Mouse (Mus musculus) heart, postnatal 36 days (tissue): ENCODE measurements around the gene Tyrobp. TPM values are rescaled to one million over a fixed set of nuclear protein-coding genes. Genes with fewer than 3 reads are reported as not detected.

ENCODE experiments used
- DNase-seq, 2 experiments: peaks; one replicate each; pipeline ENCODE4 v3.0.0; 2021 to 2022
- intact Hi-C: fragments of 180-260 bp; cut with DNase I; formaldehyde crosslinking; loops from one replicate; pipeline ENCODE4 v1.15.1; 2025
- total RNA-seq, 2 experiments: library from RNA; stranded (reverse); gene quantifications; 2 replicates each; pipeline ENCODE4 v1.2.3; 2021

Gene Tyrobp
- 10 to 100 TPM; 22.1 to 22.4 TPM for total RNA-seq

DNA sequence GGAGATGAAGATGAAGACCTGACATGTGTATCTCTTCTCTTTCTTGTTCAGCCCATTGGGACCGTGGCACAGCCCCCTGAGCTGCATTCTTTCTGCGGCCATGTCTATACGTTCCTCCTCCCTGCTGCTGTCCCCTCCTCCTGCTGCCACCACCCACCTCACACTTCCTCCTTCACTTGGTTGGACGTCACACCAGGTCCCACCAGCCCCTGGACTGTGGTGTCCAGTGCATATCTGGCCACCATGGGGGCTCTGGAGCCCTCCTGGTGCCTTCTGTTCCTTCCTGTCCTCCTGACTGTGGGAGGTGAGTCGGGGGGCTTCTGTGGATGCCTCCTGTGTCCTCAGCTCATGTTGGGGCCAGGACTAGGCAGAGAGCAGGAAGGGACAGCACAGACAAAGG, at the start of gene Tyrobp:
TSS of gene Tyrobp (plus strand) at position 165 of the 400 bp plus-strand sequence.
- intact Hi-C loops: no loop called here
- peak; percentile 24 to 42 for DNase-seq

DNA sequence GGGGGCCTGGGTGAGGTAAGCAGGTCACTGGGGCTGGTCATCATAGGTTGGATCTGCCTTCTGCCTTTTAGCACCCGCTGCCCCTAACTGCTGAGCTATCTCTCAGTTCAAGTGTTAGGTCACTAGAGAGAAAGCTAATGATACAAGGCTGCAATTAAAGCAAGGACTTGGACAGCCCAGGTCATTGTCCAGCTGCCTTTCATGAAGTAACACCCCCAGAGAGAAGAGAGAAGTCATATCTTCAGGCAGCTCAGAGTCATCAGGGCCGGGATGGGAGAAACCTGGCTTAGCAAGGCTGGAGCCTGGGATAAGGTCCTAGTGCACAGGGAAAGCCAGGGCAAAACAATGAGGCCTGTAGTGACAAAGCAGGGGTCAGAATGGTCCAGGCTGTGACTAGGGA, 46.1 kb upstream of the Tyrobp start:
- intact Hi-C loops: no loop called here
- DNase-seq: no peak

DNA sequence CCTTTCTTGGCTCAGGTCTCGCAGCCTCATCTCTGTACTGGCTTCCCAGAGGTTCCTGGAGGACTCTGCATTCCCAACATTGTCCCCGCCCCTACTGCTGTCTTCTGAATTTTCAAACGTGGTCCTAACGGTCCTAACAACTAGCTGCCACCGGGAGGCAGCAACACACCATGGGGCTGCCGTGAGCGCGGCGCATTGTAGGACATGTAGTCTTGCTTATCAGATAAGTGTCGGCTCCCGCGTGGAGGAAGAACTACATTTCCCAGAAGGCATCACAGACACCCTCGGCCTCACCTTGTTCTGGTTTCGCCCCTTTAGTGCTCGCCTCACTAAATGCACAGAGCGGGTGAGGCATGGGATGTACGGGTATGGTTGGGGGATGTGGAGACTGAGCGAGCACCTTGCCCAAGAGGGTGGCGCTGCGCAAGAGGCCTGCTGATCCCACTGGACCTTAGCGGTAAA, 40.0 kb upstream of the Tyrobp start:
- intact Hi-C loops: loop anchor here (1.0 to 2.0 kb wide), 3 partner anchors 59 to 119 kb away; partner anchors contain the start of gene Prodh2
- DNase-seq: peak; percentile 83 to 84

- intact Hi-C loops: no loop called here
- DNase-seq: no peak
Observed at GRCm38 (mm10) chr7:30380061-30380460, 33.5 kb upstream of the Tyrobp start.

DNA sequence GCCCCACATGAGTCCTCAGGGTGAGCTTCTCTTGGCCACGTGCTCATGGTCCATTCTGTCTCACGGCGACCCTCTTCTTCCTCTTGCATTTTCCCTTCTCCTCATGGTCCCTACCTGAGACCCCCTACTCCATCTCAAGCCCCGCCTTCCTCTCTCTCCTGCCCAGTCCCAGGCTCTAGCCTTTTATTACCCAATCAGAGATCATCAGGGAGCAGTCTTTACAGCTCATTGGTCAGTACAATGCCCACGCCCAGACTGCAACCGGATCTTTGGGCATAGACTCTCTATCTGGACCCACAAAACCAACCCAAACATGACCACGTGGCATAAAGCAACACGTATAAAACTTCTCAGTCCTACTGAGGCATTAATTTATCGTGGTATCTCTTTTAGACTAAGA, 29.5 kb upstream of the Tyrobp start:
- no peak for DNase-seq
- intact Hi-C loops: no loop called here

DNA sequence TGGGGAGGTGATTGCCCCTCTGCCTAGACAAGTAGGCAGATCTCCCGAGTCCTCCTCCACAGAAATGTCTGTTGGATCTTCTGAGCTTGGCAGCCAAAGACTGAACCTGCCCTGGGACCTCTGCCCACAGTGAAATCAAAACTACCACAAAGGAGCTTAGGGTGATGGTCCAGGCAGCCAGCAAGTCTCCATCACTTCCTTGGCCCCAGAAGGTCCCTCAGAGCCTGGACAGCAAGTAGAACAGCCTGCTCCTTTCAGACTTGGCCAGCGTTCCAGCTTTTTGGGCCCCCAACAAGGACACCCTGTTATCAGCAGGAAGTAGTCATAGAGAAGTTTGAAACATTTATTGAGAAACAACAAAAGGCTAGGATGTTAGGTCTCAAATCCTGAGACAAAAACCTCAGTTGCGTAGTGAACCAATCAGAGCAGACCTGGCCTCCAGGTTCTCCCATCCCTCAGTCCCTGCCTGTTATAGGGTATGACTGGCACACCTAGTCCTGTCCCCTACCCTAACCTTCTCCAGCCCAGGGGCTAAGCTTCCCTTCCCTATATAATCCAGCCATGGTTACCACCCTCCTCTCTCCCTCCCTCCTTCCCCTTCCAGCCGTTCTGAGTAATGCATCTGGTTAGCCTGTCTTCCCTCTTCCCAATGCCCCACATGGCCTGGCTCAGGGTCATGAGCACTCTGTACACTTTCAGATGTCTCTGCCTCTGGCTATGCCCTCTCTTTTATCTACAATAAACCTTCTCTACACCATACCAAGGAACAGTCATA, 20.6 kb upstream of the Tyrobp start:
- intact Hi-C loops: no loop called here
- no peak for DNase-seq

- intact Hi-C loops: no loop called here
Observed at GRCm38 (mm10) chr7:30393631-30394030, 19.9 kb upstream of the Tyrobp start.

DNA sequence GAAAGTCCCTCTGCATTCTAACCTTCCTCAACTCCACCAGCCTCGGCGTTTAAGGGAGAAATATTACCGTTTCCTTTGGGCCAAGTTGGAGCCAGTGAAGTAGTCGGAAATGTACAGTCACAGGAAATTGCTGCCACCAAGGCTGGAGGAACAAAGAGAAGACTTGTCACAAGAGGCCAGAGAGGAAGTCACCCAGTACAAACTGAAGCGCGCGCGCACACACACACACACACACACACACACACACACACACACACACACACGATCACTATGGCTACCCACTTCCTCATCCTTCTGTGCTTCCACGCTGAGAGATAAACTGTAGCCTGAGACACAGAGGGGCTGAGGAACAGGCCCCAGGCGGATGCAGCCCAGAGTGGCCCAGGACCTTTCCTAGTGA, 19.2 kb upstream of the Tyrobp start:
- intact Hi-C loops: no loop called here
- peak in 1 of 2 experiments; percentile 38 for DNase-seq

More at GRCm38 (mm10) chr7:30393631-30394030, 19.9 kb upstream of the Tyrobp start:
- DNase-seq: no peak

DNA sequence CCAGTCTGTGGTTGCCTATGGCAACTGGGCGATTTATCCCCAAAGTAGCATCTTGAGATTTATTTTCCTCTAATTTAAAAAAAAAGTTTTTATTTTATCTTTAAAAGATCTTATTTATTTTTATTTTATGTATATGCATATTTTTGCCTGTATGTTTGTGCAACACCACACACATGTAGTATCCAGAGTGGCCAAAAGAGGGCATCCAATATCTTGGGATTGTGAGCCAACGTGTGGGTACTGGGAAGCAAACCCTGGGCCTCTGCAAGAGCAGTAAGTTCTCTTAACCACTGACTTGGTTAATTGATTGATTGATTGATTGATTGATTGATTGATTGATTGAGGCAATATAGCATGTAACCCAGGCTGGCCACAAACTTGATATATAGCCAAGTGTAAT, 18.7 kb upstream of the Tyrobp start:
- no peak for DNase-seq
- intact Hi-C loops: no loop called here

DNA sequence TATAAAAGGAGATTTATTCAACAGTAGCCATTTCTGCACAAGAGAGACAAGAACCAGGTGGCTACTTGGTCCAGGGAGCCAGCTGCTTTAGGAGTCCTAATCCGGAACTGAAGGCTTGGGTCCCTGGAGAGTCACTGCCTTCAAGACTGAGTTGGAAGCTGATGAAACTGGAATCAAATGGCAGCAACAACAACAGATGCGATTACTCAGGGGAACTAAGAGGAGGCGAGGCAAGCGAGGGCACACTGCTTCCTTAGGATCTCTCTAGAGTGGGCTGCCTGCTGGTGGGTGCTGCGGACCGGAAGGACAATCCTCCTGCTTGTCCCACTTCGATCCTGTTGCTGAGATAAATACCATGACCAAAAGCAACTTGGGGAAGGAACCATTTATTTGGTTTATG, 13.9 kb upstream of the Tyrobp start:
- intact Hi-C loops: no loop called here
- DNase-seq: no peak

- DNase-seq: no peak
- intact Hi-C loops: no loop called here
Observed at GRCm38 (mm10) chr7:30402343-30402742, 11.2 kb upstream of the Tyrobp start.

DNA sequence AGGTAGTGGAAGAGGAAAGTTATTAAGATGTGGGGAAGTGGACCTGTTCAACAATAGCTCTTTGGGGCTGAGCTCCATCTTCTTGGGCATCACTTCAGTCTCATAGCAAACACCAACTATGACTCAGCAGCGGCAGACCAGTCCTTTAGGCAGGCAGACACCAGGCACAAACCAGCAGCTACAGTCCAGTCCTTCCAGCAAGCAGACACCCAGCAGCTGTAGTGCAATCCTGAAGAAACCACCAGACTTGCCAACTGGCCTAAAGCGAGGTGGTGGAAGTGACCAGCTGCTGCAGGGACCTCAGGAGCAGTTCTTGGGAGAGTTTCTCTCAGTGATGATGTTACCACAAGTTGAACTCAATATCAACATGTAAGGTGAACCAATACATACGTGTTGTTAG, 4.9 kb upstream of the Tyrobp start:
- no peak for DNase-seq
- intact Hi-C loops: no loop called here

- intact Hi-C loops: no loop called here
- DNase-seq: no peak
Observed at GRCm38 (mm10) chr7:30409789-30410188, 3.8 kb upstream of the Tyrobp start.

DNA sequence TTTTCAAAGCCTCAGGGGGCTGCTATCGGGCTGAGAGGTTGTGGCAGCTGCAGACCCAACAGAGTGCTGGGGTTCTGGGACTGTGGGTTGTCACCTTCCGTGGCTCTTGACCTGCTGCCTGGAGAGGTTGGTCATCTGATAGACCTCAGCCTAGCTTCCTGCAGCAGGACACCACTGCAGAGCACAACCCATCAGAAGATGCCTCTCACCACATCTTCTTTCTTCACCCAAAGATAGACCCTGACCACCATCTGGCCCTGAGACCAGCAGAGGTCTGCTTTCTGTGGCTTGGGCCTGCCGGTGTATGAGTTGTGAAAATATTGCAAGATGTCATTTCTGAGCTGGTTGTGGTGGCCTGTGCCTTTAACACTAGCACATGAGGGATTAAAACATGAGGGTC, 2.5 kb upstream of the Tyrobp start:
- intact Hi-C loops: no loop called here
- DNase-seq: no peak

- DNase-seq: peak in 1 of 2 experiments; percentile 29
- intact Hi-C loops: no loop called here
Observed at GRCm38 (mm10) chr7:30412735-30413147, 819 bp upstream of the Tyrobp start.

- intact Hi-C loops: no loop called here
- DNase-seq: no peak
Observed at GRCm38 (mm10) chr7:30417856-30418255, 4.3 kb downstream of the Tyrobp start.

- DNase-seq: peak in 1 of 2 experiments; percentile 39
- intact Hi-C loops: no loop called here
Observed at GRCm38 (mm10) chr7:30419561-30420499, 6.3 kb downstream of the Tyrobp start, which contains the start of gene Hcst. Gene Hcst, minus strand, starts transcription at chr7:30419854.

GRCm38 (mm10) chr7:30420673-30421072, 7.1 kb downstream of the Tyrobp start:
- no peak for DNase-seq
- intact Hi-C loops: no loop called here

DNA sequence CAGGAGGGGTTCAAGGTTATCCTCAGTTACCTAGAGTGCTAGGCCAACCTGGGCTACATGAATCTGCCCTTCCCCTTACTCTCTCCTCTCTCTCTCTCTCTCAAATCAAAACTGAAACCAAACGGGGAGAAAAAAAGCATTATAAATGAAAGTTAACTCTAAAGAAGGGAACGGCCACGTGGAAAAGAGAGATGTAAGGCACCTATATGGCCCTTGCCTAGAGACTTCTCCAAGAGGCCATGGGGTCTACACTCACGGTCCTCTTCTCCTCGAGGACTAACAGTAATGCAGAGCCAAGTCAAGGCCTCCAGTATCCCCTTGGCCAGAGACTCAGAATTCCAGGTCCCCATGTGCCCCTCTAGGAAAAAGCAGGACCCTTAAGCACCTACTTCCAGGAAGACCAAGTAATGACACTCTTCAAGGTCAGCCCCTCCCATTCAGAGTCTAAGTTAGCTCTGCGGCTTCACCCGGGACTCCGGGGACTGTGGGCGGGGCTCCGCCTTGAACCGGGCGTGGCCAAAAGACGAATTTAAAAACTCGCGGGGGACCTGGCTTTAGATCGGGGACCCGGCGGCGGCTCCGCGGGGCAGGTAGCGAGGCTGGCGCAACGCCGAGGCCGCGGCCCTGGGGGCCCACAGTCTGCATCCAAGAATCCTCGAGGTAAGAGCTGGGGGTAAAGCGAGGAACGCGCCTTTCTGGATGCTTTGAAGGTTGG, 7.8 kb downstream of the Tyrobp start, which contains the start of gene Nfkbid:
TSS of gene Nfkbid (plus strand) at position 558 of the 715 bp plus-strand sequence.
- intact Hi-C loops: no loop called here
- DNase-seq: peak; percentile 68 to 76

DNA sequence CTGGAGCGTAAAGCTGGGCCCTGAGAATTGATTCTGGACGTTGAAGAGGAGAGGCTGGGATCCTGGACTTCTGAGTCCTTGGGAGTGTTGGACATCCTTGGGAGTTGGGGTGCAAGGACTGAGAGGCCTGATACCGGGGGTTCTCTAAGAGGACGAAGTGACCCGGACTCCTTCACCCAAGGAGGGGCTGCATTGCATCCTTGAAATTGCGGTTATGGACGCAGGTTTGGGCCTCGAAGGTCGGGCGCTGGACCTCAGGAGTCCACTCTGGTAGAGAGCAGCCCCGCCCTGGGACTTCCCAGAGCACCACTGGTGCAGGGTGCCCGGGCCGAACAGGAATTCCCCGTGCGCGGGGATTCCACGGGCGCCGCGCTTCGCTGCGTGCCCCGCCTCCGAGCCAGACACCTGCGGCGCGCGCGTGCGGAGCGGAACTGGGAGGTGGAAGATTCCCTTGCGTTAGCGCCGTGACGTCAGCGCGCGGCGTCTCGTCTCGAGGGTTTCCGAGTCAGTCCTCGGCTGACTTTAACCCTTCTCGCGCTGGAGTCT, 8.4 kb downstream of the Tyrobp start:
- intact Hi-C loops: no loop called here
- DNase-seq: peak; percentile 75 to 83
